Mouse (Mus musculus) kidney, adult 8-10 months (tissue): ENCODE measurements at regions not wholly inside any gene's neighbourhood (a gene's known extent, or its start where the extent isn't known, plus 50 kb on each side); places are given as distances from the start of the nearest gene placed in this dataset.
A peak's percentile ranks its signal among the peaks of the same experiment; 100 is the strongest.

Source experiments
- DNase-seq, 2 experiments: peaks; one replicate each; pipeline ENCODE4 v3.0.0; 2022

DNA sequence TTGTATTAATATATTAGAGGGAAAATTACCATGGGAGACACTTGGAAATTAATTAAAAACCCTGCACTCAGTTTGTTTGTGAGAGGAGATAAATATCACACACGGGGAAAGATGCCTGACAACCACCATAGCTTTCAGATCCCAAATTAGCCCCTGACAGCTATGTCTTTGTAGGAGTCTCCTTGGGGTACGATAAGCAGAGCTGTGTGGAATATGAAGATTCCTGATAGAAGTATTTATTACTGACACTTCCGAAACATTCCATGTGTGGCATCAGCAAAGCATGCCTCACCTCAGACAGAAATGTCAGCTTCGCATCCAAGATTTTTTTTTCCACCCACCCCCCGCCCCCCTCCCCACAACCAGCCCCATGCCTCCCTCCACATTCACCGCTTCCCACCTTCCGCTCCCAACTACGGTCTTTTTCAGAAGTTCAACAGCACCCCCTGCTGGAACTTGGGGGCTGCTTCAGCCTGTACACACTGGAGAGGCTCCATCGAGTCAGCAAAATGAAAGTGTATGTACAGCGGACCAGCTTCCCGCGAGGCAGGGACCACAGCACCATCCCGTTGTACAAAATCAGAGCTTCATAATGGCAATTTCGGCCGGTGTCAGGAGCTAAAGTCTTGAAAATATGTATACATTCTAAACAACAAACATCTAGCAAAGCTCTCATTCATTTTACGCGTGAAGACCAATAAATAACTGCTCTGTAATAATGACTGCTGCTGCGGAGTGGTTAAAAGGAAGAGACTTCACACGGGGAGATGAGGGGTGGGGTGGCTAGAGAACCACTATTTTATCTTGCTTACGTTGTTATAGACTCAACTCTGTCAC is 66.7 kb downstream of the Rwdd3 start:
- DNase-seq: peak; percentile 37 to 63

DNA sequence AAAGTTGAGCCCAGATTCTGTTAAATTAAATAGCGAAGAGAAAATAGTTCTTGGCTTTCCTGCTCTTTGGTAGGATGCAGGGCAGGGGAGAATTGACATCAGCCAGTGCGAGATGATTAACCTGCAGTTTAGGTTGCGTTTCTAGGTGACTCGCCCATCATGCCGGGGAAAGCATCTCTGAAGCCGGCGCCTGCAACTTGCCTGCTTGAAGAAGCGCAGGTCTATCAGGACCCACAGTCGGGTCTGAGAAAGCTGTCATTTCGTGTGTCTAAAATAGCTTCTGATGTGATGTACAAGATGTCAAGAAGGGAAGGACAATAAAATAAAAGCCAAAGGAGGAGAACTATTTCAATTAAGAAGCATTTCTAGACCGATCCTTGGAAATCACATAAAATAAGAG is 68.6 kb downstream of the Rwdd3 start:
- no peak for DNase-seq

DNA sequence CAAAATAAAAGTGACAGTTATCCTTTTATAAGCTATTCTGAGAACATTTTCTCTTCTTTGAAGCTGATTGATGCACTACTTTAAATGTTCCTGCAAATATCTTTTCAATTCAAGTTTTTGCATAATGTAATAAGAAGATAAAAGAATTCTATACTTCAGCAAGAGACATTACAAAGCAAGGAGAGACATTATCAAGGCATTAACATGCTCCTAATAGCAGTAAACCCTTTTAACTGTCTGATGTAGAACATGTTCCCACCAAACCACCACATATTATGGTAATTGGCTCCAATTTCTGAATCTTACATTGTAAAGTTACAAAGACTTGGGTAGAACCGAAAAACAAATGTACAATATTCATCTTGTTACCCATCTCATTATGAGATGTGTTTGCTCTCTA is 69.4 kb downstream of the Rwdd3 start:
- DNase-seq: no peak

DNA sequence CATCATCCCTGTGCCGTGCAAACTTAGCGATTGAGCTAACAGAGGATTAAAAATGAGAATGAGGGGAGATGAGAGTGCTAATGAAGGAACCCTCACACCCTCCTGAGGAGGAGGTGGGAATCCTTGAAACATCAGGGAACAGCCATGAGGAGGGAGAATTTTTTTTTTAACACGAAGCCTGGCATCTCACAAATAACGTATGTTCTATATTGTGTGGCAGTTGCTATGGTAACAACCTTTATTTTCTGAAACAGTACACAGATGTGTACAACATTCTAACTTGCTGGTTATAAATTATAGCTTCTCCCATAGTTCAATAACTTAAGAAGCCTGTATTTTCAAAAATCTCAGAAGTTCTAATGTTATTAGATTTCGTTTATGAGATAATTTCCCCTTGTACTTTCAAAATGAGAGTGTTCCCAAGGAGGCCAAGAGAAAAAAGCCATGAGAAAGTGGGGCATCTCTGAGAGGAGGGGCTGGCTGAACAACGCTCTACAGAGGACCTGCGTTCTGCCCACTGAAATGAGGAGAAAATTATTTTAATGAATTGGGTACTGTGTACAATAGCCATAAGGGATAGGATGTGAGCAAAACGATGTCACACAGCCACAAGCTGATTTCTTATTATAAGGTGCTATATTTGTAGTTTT is 71.2 kb downstream of the Rwdd3 start:
- no peak for DNase-seq

DNA sequence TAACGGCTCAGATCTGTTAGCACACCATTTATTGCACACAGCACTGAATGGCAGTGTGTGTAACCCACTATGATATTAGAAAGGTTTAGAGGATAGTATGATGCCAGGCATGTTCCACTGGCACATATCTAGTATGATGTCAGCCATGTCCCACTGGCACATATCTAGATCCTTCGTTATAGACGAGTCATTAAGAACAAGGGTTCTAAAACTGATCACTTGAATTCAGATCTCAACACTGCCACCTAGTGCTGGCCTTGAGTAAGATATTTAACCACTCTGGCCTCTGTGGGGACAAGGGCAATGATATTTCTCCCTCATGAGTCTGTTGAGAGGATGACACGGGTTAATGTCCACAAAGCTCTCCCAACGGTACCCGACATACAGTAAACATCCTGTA is 78.0 kb downstream of the Rwdd3 start:
- DNase-seq: no peak

DNA sequence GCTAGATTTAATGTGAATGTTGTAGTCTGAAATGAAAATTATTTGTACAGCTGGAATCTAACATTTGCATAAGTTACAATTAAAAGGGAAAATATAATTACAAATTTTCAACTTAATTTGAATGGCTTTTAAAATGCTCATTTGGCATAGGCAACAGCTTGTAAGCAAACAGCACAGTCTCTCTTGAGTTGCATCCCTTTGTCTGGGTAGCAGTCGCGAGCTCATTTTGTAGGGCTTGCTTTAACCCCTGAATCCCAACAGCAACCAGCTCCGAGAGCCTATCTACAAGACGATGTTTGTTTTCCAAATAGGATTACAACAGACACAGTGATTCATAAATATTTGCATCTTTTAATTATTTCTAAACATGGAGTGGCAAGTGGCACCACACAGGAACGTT is 82.8 kb downstream of the Rwdd3 start:
- no peak for DNase-seq

DNA sequence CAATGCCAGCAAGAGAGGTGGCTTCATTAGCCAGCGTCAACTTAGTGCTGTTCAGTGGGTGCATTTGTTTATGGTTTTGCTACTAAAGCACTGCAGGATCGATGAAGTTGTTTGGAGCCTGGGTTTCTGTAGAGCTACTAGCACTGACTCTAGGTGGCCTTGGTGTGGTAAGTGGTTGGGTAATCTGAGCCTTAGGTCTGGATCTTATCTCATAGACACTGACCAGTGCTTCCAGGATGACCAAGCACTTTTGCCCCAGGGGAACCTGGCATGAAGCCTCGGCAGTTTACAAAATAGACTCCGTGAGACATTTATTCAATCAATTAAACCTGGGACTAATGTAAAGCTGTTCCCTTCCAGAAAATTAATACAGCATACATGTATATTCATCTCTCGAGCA is 102.8 kb downstream of the Rwdd3 start:
- no peak for DNase-seq

DNA sequence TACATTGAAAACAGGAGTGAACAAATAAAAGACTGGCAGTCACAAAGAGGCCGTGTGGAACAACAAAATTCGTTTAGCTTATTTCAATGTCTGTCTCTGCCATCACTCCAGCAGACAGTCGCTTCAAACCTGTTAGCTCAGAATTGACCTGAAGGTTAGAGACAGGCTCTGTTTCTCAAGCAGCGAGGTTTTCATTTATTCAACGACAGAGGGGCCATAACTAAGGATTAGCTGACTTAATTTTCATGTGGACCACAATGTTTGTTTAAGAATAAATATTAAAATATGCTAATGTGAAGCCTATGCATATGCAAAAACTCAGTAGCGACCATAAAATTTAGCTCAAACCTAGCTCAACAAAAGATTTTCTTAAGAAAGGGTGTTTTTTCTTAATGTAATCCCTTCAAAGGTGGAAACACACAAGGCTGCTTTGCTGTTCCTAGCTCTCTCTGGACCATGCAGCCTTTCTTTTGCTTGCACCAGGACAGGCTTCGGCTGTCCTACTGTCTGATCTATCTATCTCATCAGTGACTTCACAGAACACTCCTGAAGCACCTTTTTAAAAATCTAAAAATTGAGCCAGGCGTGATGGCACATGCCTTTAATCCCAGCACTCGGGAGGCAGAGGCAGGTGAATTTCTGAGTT is 135.5 kb downstream of the Rwdd3 start:
- DNase-seq: no peak

DNA sequence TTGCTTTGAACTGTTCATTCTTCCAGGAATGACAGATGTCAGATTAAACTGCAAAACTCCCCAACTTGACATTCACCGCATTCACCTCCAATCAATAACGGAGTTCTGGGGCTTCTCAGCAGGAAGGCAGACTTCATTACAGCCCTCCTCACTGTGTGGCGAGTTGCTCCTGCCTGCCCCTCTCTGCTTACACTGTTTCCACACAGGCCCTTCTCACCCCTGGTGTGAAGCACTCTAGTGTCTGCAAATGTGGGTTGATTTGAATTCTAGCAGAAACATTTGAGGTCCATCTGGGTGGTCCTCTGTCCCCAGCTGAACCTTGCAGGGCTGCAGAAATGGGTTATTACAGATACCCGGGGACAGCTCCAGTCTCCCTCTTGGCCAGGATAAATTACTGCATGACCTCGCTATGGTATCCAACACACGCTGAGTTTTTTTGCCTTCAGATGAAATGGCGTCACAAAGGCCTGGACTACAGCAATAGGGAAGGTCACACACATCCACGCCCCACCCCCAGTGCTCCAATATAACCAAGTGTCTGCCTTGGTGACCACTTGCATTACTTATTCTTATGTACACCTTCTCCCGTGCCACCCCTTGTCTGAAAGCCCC is 145.8 kb downstream of the Rwdd3 start:
- no peak for DNase-seq

DNA sequence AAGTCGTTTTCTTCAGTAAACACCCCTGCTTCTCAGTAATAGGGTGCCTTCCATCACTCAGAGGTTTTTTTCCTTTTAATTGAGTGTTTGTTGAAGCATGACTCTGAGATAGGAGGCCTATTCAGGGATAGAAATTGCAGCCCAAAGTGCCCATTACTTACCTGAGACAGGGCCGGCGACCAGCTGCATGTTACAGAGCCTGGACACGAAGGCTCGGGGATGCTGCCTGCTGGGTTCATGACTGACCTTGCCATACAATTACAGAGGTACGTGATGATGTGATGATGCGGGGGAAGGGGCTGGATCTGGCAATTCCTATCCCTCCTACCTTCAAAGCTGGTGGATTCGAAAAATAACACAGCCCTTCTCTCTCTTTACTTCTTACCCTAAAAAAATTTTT is 146.7 kb downstream of the Rwdd3 start:
- no peak for DNase-seq

DNA sequence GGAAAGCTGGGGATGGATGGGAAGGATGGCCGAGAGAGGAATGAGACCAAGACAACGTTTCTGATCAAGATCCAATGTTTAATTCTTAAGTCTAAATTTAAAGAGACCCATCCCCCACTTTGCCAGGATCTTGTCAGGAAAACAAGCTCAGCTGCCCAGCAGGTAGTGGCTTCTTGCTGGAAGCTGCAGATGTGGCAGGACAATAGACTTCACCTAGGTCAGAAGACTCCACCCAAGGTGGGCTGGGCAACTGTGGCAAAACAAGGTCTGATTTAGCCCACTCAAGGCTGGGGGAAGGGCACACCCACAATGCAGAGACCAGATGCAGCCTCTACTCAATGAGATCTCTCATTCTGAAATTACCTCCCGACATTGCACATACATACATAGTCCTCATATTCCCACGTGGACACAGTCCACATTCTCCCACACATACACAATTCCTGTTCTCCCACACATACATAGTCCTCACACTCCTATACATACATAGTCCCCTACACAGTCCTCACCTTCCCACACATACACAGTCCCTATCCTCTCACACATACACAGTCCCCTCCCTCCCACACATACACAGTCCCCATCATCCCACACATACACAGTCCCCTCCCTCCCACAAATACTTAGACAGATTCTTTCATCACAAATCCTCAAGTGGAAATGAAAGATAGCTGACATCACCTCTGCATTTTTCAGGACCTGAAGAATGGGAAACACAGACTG is 150.2 kb downstream of the Rwdd3 start:
- DNase-seq: no peak

DNA sequence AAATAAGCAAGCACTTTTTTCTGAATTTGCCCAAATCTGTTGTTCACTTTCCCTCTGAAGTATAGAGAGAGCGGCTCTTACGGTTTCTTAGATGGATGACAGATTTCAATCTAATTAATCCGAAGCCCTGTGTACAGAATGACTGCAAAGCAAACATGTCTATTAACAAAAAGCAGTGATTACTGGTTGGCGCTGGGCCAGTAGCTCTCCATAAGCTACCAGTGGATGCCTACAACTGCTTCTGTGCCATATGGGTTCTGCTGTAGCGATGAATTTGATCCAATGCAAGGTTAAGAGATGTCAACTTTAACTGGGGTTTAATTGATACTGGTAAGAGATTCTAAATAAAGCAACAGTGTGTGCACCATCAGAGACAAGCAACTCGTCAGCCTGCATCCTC is 162.3 kb downstream of the Rwdd3 start:
- no peak for DNase-seq

DNA sequence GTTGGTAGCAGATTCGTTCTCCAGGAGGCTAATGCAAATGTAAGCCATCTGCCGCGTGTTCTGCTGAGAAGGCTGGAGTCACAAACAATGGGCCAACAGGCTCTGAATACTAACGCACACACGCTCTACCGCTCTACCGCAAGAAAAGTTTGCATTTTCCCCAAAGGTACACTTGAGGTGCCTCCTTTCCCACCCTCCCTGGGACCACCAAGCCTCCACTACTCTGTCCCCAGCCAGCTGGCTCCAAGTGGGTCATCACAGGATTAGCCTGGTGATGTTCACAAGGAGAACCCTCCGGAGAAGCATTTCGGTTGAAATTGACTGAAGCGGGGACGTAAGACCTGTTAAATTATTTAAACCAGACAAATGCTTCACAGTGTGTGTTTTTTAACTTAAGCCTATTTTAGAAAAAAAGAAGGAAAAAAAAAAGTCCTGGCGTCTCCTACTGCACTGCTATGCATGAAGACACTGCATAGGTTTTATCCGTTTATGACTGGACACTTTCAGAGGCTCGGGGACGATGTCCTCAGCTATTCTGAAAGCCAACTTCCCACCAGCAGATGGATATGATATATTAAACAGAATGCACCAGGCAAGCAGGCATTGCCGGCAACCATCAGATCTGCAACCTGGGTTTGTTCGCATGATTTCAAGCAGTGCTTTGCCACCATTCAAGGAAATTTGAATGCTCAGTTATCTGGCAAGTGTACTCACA is 187.8 kb downstream of the Rwdd3 start:
- no peak for DNase-seq

DNA sequence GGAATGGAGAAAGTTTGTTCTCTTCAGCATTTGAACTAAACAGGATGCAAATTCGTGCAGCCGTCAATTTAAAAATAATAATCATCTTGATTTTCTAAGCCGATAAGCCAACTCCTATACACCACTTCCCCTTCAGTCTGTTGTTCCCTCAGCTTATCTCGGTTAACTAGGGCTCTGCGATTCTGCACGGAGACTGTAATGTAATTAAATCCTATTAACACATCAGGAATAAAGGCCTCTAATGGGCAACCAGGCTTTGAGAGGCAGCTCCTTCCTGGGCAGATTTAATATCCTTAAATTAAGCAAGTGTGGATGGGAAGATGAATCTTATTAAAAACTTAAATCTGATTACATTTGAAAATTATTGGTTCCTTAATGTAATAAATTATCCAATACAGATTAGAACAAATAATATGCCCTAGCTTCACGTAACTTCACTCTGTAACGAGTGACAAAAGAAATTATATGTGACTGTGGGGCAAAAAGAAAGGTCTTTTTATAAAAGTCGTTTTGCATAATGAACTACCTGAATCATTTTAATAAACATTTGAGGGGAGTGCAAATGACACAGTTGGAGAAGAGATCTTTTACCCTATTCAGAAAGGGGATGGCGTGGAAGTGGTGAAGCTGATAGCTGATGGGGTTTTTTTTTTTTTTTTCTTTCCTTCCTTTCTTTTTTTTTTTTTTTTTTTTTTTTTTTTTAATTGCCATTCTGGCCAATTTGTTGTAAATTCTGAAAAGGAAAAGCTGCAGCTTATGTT is 188.5 kb downstream of the Rwdd3 start:
- DNase-seq: no peak

DNA sequence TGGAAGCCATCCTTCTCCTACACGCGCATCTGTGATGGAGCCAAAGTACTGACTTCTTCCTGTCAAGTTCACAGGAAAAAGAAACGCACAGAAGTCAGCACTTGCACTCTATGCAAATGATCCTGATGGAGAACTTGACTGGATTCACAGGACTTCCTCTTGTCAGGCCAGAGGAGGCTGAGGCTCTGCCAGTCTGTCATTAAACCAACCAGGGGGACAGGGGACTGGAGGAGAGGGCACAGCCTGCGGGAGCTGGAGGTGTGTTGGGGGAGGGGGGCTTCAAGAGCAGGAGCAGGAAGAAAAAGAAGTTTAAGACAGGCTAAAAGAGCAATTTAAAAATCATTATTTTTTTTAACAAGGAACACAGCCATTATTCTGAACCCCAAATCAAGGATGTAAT is 189.3 kb downstream of the Rwdd3 start:
- DNase-seq: no peak

DNA sequence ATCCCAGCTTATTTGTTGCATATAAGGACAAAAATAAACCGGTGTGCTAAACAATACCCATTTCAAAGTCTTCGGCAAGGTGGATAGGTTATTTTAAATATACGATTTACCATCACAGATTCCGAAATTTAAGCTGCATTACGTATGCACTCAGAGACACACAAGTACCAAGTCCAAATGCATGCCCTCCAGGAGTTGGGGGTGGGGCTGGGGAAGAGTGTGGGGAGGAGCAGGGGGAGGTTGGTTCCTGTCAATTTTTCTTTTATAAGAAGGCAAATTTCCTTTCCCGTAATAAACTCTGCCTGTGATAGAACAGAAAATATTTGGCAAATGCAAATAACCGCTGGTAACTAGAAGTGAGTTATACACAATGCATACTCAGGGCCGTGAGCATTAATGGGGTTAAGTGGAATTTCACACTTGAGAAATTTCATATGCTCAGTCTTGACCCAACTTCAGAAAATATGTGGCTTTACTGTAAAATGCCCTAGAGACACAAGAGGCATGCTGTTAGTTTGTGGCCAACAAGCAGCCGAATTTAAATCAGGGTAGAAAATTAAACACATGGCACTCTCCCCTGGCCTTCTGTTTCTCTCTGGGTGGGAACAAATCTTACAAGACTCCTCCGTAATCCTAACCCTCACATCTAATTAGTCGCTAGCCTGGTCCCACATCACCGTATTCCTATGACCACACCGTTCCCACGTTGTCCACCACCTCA is 200.6 kb downstream of the Rwdd3 start:
- DNase-seq: no peak

DNA sequence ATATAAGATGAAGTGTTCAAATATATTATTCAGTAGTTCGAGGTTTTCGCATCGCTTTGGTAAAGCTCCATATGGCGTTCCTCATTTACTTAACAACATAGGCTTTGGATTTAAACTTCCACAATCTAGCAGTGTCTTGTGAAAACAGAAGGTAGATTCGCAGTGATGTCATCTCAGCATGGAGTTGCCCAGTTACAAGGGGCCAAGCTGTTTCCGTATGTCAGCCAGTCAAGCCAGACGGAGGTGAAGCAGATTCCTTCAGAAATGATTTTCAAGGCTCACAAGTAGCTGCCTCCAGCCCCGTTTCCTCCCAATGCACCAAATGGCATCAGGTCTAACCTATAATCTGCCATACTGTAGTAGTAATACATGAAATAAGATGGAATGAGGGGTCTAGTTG is 224.6 kb downstream of the Rwdd3 start:
- no peak for DNase-seq

DNA sequence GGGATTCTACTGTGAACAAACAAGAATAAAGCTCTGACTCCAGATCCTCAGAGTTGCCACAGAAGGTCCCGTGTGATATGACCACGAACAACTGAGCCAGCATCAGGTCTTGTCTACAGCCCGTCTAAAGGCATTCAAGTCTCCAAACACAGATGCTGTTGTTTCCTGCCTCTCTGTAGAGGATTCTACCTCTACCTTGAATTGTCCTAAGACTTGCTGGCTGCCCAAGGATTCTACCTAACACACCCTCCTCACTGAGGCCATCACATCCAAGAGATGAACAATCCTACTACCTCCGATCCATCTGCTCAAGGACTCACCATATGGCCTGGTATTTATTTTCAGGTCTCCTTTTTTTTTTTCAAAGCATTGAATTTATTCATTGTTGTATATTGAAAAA is 237.1 kb downstream of the Rwdd3 start:
- no peak for DNase-seq

DNA sequence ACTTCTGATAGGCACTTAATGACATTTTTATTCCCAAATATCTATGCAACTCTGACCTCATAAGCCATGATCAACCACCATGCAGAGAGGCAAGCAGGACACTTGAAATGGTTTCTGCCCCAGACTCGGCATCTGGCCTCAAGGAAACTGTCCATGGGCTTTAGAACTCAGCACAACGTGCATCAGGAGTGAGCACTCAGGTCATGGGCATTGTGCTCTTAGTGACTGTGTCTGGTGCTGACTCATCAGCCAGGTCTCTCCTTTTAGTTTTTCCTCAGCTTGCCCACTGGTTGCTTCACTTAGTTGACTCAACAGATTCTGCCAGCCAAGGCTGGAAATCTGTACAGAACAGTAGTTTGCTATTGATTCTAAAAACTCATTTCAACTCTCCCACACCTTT is 251.1 kb downstream of the Rwdd3 start:
- DNase-seq: no peak

DNA sequence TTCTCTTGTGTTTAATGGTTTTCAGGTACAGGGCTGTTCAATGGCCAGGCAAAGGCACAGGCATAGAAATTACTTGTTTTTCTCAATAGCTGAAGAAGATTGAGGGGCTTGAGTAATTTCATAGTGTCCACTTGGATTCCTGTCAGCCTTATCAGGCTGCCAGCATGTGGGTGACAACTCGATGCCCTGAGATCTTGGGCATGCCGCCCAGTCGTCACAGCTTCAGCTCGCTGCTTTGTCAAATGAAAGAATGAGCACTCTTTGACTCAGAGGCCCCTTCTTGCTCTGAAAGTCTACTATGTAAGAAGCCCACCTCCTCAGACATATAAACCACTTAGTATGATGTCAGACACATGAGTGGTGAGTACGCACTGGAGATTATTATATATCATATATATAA is 272.6 kb downstream of the Rwdd3 start:
- DNase-seq: no peak

DNA sequence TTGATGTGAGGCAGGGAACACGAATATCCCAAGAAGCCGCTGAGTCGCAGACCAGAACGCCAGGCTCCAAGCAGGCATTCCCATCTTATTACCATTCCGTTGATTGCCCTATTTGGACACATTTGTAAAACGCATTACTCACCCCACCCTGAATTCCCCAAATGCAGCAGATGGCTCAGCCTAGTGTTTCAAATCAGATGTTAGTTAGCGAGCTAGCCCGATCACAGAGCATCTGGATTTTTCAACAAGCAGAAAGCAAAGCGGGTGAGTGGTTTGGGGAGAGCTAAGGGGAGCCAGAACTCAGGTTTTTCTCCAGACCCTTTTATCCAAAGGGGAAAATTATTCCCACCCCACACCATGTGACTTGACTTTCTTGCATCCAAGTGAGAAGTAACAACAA is 273.2 kb downstream of the Rwdd3 start:
- no peak for DNase-seq
